Mouse (Mus musculus): ENCODE results near the gene Dgcr8.

GRCm38 (mm10) chr16:18253866-18254265 is 35.2 kb downstream of the Dgcr8 start:
- TF ChIP-seq CTCF (IDR thresholded peaks at IDR 0.05; ENCODE audit: borderline replicate concordance, control insufficient read depth, extremely low read depth, insufficient read depth, low read length, poor library complexity) (no peak), POLR2A (IDR thresholded peaks at IDR 0.05; ENCODE audit: control insufficient read depth, extremely low read depth, insufficient read depth, low read length, poor library complexity) (no peak)
